Mouse (Mus musculus) liver, adult 2 months (tissue): ENCODE measurements around the gene C5ar1.

Source experiments
- CTCF ChIP-seq: fragments of 200-500 bp; IDR thresholded peaks from 2 replicates; pipeline ENCODE4 v1.5.1; 2011; ENCODE audit warnings: low read depth, low read length, control low read depth
- POLR2A ChIP-seq: fragments of 200-500 bp; IDR thresholded peaks from 2 replicates; pipeline ENCODE4 v1.6.1; 2011; ENCODE audit warnings: low read length, control low read depth; ENCODE audit not compliant: insufficient read depth; ENCODE audit errors: extremely low read depth

GRCm38 (mm10) chr7:16213986-16214385 lies 45.4 kb downstream of the C5ar1 start:
- TF ChIP-seq CTCF, result no peak
- TF ChIP-seq POLR2A, result no peak
